Mouse (Mus musculus): ENCODE data around the gene Rasd1.

- TF ChIP-seq CTCF (IDR thresholded peaks at IDR 0.05; ENCODE audit: insufficient read depth, low read length) (no peak), POLR2A (IDR thresholded peaks at IDR 0.05; ENCODE audit: borderline replicate concordance, extremely low read depth, low read depth, low read length) (peak; percentile 51; the same call in 1 of the 2 replicates)
Measured at GRCm38 (mm10) chr11:59947752-59948400, 16.9 kb downstream of the Rasd1 start, which contains the start of gene Med9.
